Mouse (Mus musculus): ENCODE data around the gene Mthfsd. TPM values are rescaled to one million over a fixed set of nuclear protein-coding genes. Genes with fewer than 3 reads are reported as not detected.

Gene Mthfsd
- 32.9 and 75.2 TPM in 2 replicates for polyA plus RNA-seq (2012; ENCODE audit: low replicate concordance)

DNA sequence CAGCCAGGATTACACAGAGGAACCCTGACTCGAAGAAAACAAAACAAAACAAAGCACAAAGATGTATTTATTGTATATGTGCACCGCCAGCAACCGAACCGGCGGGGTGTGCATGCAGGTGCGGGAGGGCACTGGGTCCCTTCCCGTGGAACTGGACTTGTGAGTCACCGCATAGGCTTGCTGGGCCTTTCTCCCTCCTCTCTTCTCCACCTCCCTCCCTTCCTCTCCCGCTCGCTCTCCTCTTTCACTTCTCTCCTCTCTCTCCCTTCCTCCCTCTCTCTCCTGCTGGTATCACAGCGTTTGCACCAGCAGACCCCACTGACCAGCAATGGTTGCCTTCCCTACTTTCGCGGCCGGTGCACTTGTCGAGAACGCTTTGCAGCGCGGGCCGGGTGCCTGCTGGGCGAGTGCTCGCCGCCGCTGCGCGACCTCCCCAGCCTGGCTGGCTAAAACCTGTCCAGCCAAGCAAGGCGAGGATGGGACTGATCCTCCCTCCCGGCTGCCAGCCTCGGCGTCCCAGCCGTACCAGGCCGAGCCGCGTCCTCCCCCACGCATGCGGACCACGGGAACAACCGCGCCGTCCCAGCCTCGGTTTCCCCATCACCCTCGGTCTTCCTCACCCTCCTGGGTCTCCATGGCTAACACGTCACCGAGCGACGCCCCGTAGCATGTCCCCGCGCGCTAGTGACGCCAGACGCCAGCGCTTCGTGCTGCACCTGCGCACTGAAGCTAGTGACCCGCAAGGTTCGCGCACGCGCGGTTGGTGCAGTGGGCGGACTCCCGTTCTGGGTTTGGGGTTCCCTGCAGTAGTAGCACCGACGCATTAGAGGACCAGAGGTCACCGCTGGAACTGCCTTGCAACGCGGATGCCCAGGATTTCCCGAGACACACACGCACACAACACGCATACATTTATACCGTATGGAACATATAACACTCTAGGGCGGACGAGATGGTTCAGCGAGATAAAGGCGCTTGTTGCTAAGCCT, at the start of gene Mthfsd:
Gene Mthfsd (minus strand): TSS at position 725 of the 989 bp plus-strand sequence.

GRCm38 (mm10) chr8:121127756-121128375, 19.7 kb upstream of the Mthfsd start, which contains the start of gene Foxl1:
Foxl1 (plus strand) TSS chr8:121127940.

DNA sequence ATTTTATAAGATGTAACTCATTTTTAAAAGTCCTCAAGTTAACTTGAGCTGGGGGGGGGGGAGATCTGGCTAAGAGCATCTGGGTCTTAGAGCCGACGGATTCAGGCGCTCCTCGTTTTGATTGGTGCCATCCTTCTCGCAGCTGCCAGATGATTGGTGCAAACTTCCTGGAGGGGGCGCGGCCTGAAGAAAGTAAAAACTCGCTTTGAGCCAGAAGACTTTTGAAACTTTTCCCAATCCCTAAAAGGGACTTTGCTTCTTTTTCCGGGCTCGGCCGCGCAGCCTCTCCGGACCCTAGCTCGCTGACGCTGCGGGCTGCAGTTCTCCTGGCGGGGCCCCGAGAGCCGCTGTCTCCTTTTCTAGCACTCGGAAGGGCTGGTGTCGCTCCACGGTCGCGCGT, 7.8 kb upstream of the Mthfsd start, which contains the start of gene Foxc2:
Gene Foxc2 (plus strand): TSS at position 224 of the 400 bp plus-strand sequence.

DNA sequence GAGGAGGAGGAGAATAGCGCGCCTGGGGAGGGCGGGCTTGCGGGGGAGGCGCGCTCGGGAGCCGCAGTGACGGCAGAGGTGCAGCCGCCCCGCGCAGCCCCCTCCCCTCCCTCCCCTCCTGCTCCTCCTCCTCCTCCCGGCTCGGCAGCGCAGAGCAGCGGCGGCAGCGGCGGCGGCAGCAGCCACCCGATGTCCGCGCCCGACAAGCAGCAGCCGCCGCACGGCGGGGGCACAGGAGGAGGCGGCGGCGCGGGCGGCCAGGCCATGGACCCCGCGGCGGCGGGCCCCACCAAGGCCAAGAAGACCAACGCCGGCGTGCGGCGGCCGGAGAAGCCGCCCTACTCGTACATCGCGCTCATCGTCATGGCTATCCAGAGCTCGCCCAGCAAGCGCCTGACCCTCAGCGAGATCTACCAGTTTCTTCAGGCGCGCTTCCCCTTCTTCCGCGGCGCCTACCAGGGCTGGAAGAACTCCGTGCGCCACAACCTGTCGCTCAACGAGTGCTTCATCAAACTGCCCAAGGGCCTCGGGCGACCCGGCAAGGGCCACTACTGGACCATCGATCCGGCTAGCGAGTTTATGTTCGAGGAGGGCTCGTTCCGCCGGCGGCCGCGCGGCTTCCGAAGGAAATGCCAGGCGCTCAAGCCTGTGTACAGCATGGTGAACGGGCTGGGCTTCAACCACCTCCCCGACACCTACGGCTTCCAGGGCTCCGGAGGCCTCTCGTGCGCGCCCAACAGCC, 23.8 kb downstream of the Mthfsd start, which contains the start of gene Foxf1:
Gene Foxf1 (plus strand): TSS at position 177 of the 742 bp plus-strand sequence.

Other genes with a start within 250 kb of the Mthfsd start
- gene Foxf1, start 24.0 kb downstream of the Mthfsd start, polyA plus RNA-seq (2012; ENCODE audit: low replicate concordance): 0.04 TPM in 1 of 2 replicates, not detected in the other
- gene Foxc2, start 7.8 kb upstream of the Mthfsd start, polyA plus RNA-seq (2012; ENCODE audit: low replicate concordance): 0.12 and 0.20 TPM in 2 replicates
- not detected in 2 replicates for gene Foxl1, start 19.5 kb upstream of the Mthfsd start, polyA plus RNA-seq (2012; ENCODE audit: low replicate concordance)

Data from hematopoietic multipotent progenitor cell, adult 10-12 weeks (in vitro differentiated cells).